Mouse (Mus musculus): ENCODE measurements at regions not wholly inside any gene's neighbourhood (a gene's known extent, or its start where the extent isn't known, plus 50 kb on each side); places are given as distances from the start of the nearest gene placed in this dataset.
"Not testable (repeated sequence)": the region's sequence is repeated elsewhere in the genome, so short reads cannot be mapped to it uniquely, and the experiment has no call there.

DNA sequence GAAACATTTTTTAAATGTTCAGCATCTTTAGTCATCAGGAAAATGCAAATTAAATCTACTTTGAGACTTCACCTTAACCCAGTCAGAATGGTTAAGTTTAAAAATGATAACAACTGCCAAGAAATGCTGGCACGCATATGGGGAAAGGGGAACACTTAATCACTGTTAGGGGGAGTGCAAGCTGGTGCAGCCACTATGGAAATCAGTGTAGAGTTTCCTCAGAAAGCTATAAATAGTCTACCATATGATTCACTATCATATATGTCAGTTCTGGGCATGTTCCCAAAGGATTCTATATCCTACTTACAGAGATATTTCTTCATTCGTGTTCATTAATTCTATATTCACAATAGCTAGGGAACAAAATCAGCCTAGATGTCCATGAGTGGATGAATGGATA, 61.6 kb upstream of the Tra2b start:
- TF ChIP-seq CTCF (IDR thresholded peaks at IDR 0.05; ENCODE audit: borderline replicate concordance, extremely low read depth, insufficient read depth, insufficient read length) (no peak), POLR2A (IDR thresholded peaks at IDR 0.05; ENCODE audit: borderline replicate concordance, extremely low read depth, insufficient read depth, insufficient read length, poor library complexity, severe bottlenecking) (no peak)
- DNase-seq (ENCODE audit: low read depth), result peak; percentile 71

DNA sequence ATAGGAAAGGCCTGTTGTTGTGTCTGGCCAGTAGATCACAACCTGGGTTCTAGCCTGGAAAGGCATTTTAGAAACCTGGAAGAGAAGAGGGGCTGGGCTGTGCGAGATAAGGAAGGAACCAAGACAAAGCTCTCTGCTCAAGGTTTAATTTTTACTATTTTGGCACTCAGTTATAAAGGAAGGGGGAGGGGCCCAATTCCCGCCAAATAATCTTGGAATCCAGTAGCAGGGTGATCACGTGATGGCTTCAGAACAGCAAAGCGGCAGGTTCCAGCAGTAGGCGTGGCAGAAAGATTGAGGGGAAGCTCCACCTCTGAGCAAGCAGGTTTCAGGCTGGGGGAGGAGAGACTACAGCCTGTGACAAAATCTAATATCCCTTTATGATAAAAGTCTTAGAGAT, 59.4 kb upstream of the Tra2b start:
- DNase-seq (ENCODE audit: low read depth), result not testable (repeated sequence)

DNA sequence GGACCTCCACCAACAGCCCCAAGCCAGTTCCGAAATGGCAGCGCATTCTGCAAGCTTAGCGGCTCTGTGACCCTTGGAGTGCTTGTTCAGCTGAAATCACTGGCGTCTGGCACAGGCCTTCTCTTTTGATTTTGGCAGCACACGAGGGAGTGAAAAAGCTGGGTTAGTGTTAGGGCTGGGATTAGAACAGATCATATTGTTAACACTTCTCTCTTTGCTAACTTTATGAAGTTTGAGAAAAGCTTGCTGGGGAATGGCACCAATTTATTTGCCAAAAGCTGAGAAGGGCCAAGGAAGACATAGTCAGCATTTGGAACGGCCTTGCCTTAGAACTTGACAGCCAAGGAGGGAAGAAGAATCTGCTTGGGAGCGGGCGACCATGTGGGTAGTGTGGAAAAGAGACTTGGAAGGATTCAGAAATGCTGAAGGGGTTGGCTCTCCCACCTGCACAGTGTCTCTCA, 50.5 kb upstream of the Tra2b start:
- TF ChIP-seq POLR2A (IDR thresholded peaks at IDR 0.05; ENCODE audit: borderline replicate concordance, extremely low read depth, insufficient read depth, insufficient read length, poor library complexity, severe bottlenecking), result no peak
- TF ChIP-seq CTCF (IDR thresholded peaks at IDR 0.05; ENCODE audit: borderline replicate concordance, extremely low read depth, insufficient read depth, insufficient read length), result no peak
- DNase-seq (ENCODE audit: low read depth), result peak; percentile 40
